Mouse (Mus musculus) limb, embryonic 14.5 days (tissue): ENCODE data around the gene Pacrg. TPM values are rescaled to one million over a fixed set of nuclear protein-coding genes. Genes with fewer than 3 reads are reported as not detected.

Experiments
- ATAC-seq: fragments of 200-750 bp; cut with Nextera tagmentation; 2 replicates; pipeline ENCODE4 v1.8.0; 2017; ENCODE audit warnings: low read depth, moderate number of reproducible peaks, moderate TSS enrichment; ENCODE audit not compliant: low FRiP score
- DNase-seq: peaks from one replicate; pipeline ENCODE4 v3.0.0-alpha.2; 2015; ENCODE audit warnings: low spot score
- H3K27ac ChIP-seq: fragments of 300-500 bp; sonication (generic); replicated peaks from 2 replicates; pipeline ENCODE4 v1.5.1; 2014; ENCODE audit warnings: low read depth, mild to moderate bottlenecking, low read length, moderate library complexity, mixed read lengths
- H3K27me3 ChIP-seq: fragments of 300-500 bp; sonication (generic); 2 replicates; pipeline ENCODE4 v1.6.1; 2014; ENCODE audit warnings: low read length, mixed read lengths; ENCODE audit not compliant: control insufficient read depth, insufficient read depth
- H3K36me3 ChIP-seq: fragments of 300-500 bp; sonication (generic); 2 replicates; pipeline ENCODE4 v1.6.1; 2014; ENCODE audit warnings: mild to moderate bottlenecking, low read length, moderate library complexity, mixed read lengths; ENCODE audit not compliant: control insufficient read depth, insufficient read depth
- H3K4me1 ChIP-seq: fragments of 300-500 bp; sonication (generic); 2 replicates; pipeline ENCODE4 v1.6.1; 2014; ENCODE audit warnings: antibody characterized with exemption, low read length, mixed read lengths; ENCODE audit not compliant: control insufficient read depth, insufficient read depth
- H3K4me2 ChIP-seq: fragments of 300-500 bp; sonication (generic); replicated peaks from 2 replicates; pipeline ENCODE4 v1.6.1; 2014; ENCODE audit warnings: low read depth, mild to moderate bottlenecking, low read length, moderate library complexity; ENCODE audit not compliant: severe bottlenecking
- H3K4me3 ChIP-seq: fragments of 300-500 bp; sonication (generic); replicated peaks from 2 replicates; pipeline ENCODE4 v1.5.1; 2014; ENCODE audit warnings: low read length
- H3K9ac ChIP-seq: fragments of 300-500 bp; sonication (generic); 2 replicates; pipeline ENCODE4 v1.6.1; 2014; ENCODE audit warnings: mild to moderate bottlenecking, low read depth, low read length, moderate library complexity; ENCODE audit not compliant: severe bottlenecking
- H3K9me3 ChIP-seq: fragments of 300-500 bp; sonication (generic); 2 replicates; pipeline ENCODE4 v1.6.1; 2016; ENCODE audit warnings: low read length; ENCODE audit not compliant: control insufficient read depth
- POLR2A ChIP-seq: fragments of 200-500 bp; IDR thresholded peaks from 2 replicates; pipeline ENCODE4 v1.8.0; 2012; ENCODE audit warnings: inconsistent platforms, mild to moderate bottlenecking, moderate library complexity, borderline replicate concordance; ENCODE audit not compliant: insufficient read depth, insufficient read length; ENCODE audit errors: extremely low read depth
- WGBS: fragments of 180-500 bp; shearing (Covaris S2); extraction: QIAGEN DNeasy Blood & Tissue Kit; methylation state at CpG from one replicate; pipeline ENCODE4 v1.1.7; 2014; 5-methylcytosine and 5-hydroxymethylcytosine counted together
- polyA plus RNA-seq, 2 experiments: library from polyadenylated mRNA; depleted of rRNA in 1 of 2; stranded (reverse) in 1 of 2; unstranded in 1 of 2; fragments of >200 nt; fragmentation: Nextera tagmentation in 1 of 2; extraction: Ambion mirVana in 1 of 2; gene quantifications; 2 replicates each; pipeline versions ENCODE4 v1.2.1 to v1.2.3; 2012 to 2014

Gene Pacrg
- polyA plus RNA-seq, 2 experiments, result 0.99 to 1.3 TPM

DNA sequence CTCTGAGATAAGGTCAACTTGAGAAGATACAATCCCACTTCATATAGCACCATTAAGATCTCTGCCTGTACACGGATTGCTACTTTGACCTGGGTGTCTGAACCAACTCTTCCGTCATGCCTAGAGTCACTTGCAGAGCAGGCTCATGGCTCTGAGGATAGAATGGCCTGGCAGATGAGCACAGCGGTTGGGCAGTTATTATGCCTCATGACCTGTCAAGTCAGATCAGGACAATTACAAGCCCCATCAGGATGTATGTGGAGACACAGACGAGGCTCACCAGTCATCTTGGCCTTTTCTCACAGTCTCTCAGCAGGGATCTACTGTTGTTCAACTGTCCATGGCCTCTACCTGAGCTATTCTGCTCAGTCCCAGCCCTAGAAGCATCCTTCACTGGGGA lies 424.0 kb downstream of the Pacrg start:
- Histone ChIP-seq H3K27ac (no peak overlapping the region), H3K4me1 (no peaks in the 10 kb centered on the region), H3K9ac (no peak overlapping the region), H3K36me3 (no peaks in the 10 kb centered on the region), H3K27me3 (no peaks in the 10 kb centered on the region), H3K4me3 (no peak overlapping the region), H3K9me3 (no peaks in the 10 kb centered on the region), H3K4me2 (no peak overlapping the region)
- DNase-seq (no peak), ATAC-seq (no peak)
- 87% methylated on average over 4 of the region's 4 CpGs for WGBS
- TF ChIP-seq POLR2A, result no peak

DNA sequence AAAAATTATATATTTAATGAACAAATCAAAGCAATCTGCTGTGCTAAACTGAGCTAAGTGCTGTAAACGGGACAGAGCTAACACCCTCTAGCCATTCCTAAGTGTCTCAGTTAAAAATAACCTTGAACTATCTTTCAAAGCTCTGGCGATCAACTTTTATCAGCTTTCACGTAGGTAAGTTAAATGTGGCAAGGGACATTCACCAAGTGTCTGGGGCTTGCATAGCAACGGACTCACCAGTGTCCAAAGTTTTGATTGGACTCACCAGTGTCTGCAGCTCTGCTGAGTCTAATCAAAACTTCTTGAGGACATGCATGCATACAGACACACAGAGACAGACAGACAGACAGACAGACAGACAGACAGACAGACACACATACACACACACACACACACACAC lies 425.7 kb downstream of the Pacrg start:
- no peak for DNase-seq

DNA sequence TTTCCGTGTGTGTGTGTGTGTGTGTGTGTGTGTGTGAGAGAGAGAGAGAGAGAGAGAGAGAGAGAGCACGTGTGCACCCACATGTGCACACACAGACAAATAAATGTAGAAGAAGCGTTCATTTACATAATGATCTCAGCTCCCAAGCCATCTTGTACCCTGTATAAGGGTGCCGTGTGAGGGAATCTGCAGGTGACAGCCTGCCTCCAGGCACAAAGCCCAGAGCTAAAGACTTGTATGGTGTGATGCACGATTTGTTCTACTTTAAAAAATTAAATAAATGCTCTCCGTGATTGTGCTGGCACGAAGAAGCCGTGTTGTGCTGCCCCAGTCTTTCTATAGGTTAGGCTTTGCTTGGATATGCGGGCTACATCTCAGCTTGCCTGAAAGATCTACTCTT lies 426.2 kb downstream of the Pacrg start:
- no peak overlapping the region for H3K9ac ChIP-seq
- DNase-seq, result no peak
- no peak overlapping the region for H3K4me3 ChIP-seq
- H3K4me2 ChIP-seq, result no peak overlapping the region
- WGBS, result 87% methylated on average over 9 of the region's 9 CpGs
- H3K9me3 ChIP-seq, result no peaks in the 10 kb centered on the region
- TF ChIP-seq POLR2A, result no peak
- no peak for ATAC-seq
- no peak overlapping the region for H3K27ac ChIP-seq
- no peaks in the 10 kb centered on the region for H3K36me3 ChIP-seq
- peaks cover under 1% of the 10 kb centered on the region for H3K4me1 ChIP-seq
- H3K27me3 ChIP-seq, result no peaks in the 10 kb centered on the region

More for the DNA sequence above, 425.7 kb downstream of the Pacrg start:
- Histone ChIP-seq H3K9ac (no peak overlapping the region), H3K27me3 (no peaks in the 10 kb centered on the region), H3K9me3 (no peaks in the 10 kb centered on the region), H3K27ac (no peak overlapping the region), H3K4me3 (no peak overlapping the region), H3K4me1 (no peaks in the 10 kb centered on the region), H3K4me2 (no peak overlapping the region), H3K36me3 (no peaks in the 10 kb centered on the region)
- ATAC-seq, result no peak
- no peak for TF ChIP-seq POLR2A
- WGBS, result 71% methylated on average over 4 of the region's 4 CpGs

DNA sequence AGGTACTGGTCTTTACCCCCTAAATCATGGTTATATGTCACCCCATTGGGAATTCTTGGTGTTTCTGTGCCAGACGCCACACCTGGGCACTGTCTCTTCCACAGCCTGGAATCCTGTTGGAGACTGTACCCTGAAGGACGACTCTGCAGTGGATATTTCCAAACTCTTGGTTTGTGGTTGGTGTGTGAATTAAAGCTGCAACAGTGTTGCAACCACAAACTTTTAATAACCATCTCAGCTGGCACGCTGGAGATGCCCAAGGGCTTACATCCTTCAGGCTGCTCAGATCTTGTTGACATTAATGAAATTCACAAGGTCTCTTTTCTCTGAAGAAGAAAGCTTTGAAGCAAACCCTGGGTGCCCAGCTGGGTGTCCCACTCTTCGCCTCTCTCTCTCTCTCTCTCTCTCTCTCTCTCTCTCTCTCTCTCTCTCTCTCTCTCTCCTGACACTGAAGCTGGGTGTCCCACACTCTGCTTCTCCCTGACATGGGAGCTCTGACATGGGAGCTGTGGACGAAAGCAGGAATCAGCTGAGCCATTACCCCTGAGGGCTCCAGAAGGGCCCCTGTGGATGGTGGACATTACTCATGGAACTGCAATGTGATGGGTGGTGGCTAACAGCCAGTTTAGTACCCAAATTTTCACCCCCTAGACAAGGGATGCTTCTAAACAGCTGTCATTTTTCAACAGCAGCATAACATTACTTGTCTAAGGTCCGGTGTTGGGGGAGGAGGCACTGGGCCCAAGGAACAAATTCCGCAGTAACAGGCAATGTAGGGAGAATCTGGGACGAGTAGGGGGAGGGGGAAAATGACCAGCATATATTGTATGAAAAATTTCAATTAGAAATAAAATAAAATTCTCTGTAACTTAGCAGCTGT lies 429.3 kb downstream of the Pacrg start:
- Histone ChIP-seq H3K9me3 (no peaks in the 10 kb centered on the region), H3K4me2 (no peak overlapping the region), H3K4me3 (no peak overlapping the region), H3K27ac (no peak overlapping the region), H3K36me3 (no peaks in the 10 kb centered on the region), H3K27me3 (no peaks in the 10 kb centered on the region), H3K9ac (no peak overlapping the region), H3K4me1 (peaks cover 6% of the 10 kb centered on the region)
- TF ChIP-seq POLR2A, result no peak
- 69% methylated on average over 8 of the region's 8 CpGs for WGBS
- DNase-seq (no peak), ATAC-seq (no peak)

DNA sequence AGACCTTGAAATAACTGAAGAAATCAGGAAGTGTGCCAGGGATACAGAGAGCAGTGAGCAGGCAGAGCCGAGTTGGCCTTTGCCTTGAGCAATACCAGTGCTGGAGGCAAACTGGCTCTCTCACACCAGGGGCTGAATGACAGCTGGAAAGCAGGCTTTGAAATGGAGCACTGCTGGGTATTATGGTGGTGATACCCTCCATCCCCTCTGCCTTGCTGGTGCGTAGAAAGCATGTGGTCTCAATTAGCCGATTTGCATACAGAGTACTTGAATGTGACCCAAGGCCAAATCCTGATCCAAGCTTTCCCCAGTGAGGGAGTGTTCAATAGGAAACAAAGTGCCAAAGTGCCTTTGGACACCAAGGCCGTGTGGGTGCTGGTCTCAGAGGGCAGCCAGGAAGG lies 431.4 kb downstream of the Pacrg start:
- Histone ChIP-seq H3K4me2 (no peak overlapping the region), H3K36me3 (no peaks in the 10 kb centered on the region), H3K9me3 (no peaks in the 10 kb centered on the region), H3K27ac (no peak overlapping the region), H3K4me1 (peaks cover 6% of the 10 kb centered on the region), H3K27me3 (no peaks in the 10 kb centered on the region), H3K9ac (no peak overlapping the region), H3K4me3 (no peak overlapping the region)
- no peak for TF ChIP-seq POLR2A
- ATAC-seq (no peak), DNase-seq (no peak)
- WGBS, result 11% methylated on average over 4 of the region's 4 CpGs
